Mouse (Mus musculus) adrenal gland, postnatal 36 days (tissue): ENCODE data around the gene Syt7. TPM values are rescaled to one million over a fixed set of nuclear protein-coding genes. Genes with fewer than 3 reads are reported as not detected.
A peak's percentile ranks its signal among the peaks of the same experiment; 100 is the strongest.

ENCODE experiments used
- DNase-seq, 2 experiments: peaks; one replicate each; pipeline ENCODE4 v3.0.0; 2021; ENCODE audit warnings: mixed read lengths in 1 of 2
- total RNA-seq, 2 experiments: library from RNA; stranded (reverse); gene quantifications; 2 replicates each; pipeline ENCODE4 v1.2.3; 2021

Syt7 gene
- total RNA-seq, 2 experiments from 2014 or later, result 17.7 to 29.8 TPM

DNA sequence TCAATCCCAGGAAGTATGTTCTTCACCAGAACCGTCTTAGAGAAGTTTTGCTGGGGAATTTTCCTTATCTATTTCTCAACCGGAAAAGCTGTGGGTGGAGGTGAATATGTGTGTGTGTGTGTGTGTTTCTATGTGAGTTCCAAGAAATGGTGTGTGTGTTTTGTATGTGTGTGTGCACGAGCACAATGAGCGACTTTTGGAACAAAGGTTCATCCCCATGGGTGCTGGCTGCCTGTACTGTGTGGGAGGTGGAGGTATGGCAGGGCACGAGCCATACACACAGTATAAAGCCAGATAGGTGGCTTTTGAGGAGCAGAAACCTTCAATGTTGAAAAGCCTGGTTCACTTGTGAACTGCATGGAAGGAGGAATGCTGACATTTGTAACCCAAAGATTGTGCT lies 1.2 kb upstream of the Syt7 start:
- no peak for DNase-seq

DNA sequence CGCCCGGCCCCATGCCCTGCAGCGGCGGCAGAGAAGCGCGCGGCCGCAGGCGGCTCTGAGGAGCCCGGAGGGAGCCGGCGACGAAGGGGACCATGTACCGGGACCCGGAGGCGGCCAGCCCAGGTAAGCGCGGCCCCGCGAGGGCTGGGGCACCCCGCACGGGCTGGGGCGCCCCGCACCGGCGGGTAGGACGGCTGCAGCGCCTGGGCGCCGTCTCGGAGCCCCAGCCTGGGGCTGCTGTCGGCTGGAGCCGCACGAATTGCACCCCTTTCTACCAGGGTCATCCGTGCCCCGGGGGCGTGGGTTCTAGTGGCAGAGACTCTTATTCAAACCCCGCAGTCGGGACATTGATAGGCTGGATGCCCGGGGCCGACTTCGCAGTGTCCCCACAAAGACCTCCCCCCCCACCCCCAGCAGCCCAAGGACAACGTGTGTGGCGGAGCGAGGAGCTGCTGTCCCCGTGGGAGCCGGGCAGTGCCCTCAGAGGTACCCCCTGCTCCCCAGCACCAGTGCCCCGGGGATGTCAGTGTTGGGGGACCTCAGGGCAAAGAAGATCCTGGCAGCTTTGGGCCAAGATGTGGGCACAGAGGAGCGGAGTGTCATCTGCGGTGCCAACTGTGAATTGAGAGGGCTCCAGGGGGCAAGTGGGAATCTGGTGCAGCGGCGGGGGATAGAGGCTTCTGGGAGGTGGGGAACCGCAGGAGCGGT lies 655 bp downstream of the Syt7 start:
- no peak for DNase-seq

DNA sequence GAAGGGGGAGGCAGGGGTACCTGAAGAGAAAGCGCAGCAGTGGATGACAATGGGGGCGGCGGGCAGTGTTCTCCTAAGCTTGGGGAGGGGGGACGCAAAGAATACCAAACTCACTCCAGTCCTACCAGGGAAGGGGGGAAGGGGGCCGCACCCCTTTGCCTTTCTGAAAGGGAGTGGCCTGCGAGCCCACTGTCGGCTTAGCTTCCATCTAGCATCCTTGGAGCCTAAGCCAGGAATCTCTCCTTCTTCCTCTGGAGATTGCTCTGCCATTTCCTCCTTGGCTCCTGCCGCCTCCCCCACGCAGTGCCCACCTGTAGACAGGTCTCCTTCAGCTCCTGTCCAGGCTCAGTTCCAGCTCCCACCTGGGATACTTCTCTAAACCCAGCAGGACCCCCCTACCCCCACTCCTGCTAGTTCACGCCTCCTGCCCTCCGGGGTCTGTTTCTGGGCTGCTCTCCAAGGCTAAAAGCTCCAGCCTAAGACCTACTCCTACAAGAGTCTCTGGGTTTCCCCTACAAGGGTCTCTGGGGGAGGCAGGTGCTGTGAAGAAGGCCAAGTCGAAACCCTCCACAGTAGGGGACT lies 1.3 kb downstream of the Syt7 start:
- no peak for DNase-seq

DNA sequence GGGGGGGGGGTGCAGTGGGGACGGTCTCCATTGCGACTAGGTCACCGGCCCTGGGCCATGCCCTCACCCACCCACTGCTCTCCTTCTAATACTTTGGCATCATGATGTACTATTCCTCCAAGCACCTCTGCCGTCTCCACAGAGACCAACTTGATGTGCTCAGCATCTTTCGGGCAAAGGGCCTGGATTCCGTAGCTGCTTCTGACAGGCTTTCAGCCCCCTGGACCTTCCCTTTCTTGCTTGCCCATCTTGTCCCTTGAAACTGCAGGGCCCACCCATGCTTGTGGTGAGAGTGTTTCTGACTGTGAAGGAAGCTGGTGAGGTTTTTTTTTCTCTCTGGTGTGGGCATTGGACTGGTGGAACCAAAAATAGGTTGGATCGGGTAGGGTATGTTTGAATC lies 2.1 kb downstream of the Syt7 start:
- no peak for DNase-seq

DNA sequence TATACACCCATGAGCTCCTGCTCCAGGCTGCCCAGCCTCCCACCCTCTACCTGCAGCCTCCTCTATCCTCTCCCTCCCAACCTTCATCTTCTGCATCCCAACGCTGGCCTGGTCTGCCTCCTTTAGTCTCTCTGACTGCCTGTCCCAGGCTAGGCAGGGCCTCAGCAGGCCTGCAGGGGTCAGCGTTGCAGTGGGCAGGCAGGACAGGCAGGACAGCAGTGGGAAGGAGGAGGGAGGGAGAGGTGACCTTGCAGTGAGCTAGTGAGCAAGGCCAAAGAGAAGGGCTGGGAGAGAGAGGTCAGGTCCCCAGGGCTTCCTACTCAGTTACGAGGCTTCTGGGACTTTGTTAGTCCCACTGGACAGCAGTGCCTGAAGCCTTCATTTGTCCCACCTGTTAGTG lies 3.1 kb downstream of the Syt7 start:
- DNase-seq, result peak; percentile 75 to 79

DNA sequence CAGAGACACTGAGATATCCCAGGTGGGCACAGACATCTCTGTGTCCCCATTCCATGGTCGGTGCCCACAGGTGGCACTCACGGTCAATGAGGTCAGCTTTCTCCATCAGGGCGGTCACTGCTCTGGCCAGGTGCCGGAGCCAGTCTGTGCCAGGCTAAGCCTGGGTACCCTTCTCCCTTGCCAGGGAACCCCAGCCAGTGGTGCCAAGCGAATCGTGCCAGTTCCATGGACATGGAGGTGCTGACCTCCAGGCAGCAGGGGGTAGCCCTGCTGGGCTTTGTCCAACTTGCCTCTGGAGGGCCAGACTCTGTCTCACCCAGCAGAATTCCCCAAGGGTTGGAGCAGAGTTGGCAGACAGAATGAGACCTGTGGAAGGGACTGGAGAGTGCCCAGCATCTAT lies 4.6 kb downstream of the Syt7 start:
- no peak for DNase-seq

DNA sequence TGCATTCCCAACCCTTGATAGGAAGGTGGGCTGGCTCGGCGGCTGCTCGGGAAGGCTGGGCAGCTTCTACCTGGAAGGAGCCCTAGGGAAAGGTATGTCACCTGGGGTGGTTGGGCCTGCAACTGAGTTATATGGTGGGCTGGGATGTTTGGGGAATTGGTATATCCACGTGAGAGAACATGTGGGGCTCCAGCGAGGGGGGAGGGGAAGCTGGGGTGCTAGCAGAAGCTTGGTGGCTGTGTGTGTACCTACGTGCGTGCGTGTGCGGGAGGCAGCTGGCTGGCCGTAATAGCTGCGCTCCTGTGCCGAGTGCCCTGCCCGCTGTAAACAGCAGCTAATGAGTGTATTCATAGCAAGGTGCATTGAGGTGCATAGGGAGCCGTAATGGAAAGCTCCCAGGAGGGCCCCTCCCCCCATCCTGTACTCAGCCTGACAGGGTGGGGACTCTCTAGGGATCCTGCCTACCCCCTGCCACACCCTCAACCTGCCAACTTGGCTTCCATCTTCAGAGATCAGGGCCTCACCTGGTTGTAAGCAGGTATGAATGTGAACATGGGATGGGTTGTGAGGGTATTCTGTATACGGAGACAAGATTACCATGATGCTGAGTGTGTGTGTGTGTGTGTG lies 5.1 kb downstream of the Syt7 start:
- no peak for DNase-seq

DNA sequence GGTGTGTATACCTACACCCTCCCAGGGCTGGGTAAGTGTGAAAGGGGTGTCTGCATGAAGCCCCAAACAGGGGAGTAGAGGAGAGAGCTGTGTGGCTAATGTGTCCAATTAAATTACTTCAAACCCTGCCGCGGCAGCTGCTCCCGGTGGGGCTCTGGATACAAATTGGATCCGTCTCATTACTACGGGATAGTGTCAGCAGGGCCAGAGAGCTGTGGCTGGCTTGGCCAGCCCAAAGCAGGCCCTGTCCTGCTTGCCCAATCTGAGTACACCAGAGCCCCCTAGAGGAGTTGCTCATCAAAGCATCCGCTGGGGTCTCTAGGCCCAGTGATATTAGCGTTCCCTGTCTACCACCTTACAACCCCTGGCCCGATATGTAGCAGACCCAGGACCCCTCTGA lies 6.3 kb downstream of the Syt7 start:
- no peak for DNase-seq

DNA sequence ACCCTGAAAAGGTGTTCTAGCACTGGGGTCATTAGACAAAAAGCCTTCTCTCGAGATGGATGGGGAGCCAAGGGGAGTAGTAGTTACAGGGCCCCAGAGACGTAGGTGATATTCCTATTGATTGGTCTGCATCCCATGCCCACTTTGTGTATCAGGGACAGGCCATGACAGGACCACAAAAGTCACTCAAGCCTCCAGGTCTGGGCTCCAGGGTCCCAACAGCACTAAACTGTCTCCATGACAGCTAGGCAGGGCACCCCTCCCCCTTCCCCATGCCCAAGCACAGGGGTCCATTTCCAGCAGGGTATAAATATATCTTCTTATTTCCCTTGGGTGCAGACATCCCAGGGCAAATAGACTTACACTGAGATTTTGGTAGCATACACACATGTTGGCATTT lies 8.1 kb downstream of the Syt7 start:
- no peak for DNase-seq

DNA sequence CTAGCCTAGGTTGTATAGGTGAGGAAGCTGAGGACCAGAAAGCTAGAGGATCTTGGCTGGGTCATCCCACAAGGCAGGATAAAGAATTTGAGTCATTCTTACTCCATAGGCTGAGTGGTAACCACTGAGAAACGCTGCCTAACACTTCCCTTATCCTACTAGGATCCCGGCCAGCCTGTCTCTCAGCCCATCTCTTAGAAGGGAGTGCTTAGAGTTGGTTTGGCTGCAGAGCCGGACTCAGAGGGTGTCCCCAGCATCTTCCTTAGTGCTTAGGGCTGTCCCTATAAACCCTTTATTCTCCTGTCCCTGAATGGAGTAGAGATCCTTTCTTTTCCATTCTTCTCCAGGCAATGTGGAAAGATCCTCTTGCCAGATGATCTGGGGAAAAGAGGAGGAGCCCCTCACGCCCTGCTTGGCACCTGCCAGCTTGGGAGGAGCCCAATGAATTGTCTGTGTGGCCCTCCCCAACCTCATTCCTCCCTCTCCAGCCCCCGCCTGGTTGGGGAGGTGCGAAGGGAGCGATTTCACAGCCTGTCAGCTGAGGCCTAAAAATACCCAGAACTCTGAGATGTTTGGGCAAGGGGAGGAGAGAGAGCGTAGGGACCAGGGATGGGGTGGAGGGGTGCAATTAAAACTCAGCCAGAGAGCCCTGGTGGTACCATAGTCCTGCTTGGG lies 8.7 kb downstream of the Syt7 start:
- DNase-seq, result no peak

DNA sequence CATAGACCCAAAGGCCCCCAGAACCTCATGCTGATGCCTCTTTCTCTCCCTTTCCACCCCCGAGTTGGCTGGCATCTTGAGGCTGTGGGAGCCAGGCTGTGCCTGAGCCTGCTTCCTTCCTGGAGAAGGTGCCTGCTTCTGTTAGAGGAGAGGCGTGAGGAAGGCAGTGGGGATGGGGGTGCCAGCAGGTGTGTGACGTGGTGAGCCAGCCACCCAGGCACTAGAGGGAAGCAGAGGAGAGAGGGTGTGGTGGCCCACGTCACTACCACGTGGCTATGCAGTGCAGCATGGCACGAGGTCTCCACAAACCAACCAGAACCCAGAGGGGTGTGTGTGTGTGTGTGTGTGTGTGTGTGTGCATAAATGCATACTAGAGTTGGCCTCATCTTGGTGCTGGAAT lies 9.4 kb downstream of the Syt7 start:
- no peak for DNase-seq

DNA sequence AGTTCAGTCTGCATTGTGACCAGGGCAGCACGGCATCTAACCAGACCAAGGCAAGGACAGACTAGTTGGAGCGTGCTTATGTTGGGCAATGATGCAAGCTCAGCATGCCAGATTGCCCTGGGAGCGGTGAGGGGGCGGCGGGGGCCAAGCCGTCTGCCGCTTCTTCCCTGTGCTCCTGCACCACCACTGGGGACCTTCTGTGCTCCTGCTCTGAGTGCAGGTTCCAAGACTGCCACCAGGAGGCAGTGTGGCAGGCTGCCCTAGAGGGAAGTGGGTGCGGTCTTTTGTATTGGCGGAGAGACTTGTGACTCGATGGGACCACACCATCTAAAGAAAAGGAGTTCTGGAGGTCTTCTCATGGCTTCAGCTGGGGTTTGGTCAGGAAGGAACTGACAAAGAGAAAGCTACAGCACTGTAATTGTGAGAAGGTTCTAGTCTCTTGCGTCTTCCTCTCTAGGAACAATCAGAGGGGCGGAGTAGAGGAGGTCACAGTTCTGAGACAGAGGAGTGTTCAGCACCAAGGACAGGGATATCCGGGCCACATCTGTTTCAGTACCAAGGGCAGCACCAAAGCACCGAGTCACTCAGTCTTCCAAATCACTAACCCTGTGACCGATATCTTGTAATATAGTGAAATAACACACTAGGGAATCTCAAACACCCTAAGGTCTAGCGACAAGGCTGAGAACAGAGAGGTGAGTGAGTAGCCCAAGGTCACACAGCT lies 14.0 kb downstream of the Syt7 start:
- peak; percentile 74 to 76 for DNase-seq

DNA sequence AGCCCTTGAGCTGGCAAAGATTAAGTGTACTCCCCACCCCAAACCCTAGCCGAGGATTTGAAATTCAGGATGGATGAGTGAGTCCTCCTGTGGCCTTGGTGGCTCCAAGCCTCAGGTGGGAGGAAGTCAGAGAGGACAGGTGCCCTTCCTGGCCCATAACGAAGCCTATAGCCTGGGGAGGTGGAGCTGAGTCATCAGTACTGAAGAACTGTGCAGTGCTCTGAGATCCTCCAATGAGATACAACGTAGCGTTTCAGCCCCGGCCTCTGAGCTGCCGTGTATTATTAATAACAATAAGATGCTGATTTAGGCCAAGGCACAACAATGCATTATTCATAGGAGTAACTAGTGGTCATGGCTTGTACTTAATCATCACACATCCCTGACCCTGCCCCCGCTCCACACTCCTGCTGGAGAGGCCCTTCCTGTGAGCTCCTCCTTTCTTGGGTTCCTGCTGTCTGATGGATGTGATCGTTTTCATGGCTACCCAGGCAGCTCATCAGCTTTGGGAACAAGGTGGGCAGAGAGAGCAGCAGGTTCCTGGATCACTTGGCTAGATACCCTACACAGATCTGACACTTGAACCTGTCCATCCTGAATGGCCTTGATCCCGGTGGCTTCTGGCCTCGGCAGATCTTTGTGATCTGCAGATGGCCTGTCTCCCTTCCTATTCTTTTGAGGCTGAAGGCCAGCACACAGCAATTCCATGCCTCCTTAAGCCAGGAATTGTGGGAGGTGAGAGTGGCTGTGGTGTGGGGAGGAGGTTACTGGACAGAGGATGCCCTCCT lies 14.9 kb downstream of the Syt7 start:
- DNase-seq, result no peak

DNA sequence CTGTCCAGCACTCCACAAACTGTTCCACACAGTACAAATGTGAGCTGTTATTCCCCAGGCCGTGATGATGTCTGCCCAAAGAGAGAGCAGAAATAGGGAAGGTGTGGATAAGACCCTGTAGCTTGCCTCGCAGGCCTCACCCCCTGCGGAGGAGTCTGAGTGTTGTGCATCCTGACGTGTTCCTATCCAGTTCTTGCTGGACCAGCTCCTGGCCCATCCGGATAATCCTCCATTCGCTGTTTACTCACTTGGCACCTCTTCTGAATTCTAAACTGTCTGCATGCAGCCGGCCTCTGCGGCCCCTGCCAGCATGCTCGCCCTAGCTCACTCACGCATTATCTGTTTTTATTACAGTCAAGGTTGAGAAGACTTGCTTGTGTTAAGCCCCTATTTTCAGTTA lies 15.5 kb downstream of the Syt7 start:
- no peak for DNase-seq

DNA sequence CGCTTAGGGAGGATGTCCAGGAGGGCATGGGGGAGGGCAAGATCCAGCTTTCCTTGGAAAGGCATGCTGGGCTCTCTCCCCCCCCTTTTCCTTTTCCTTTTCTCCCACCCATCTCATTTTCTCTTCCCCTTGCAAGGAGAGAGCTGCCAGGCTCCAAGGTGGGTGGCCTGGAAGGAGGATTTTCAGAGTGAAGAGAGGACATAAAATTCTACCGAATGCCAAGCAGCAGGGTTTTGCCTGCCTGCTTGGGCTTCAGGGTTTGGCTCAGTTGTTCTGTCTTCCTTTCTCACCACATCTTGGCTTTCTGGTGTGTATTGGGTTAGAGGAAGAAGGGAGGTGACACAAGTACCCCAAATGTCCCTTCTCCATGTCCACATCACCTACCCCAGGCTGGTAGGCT lies 16.0 kb downstream of the Syt7 start:
- no peak for DNase-seq

DNA sequence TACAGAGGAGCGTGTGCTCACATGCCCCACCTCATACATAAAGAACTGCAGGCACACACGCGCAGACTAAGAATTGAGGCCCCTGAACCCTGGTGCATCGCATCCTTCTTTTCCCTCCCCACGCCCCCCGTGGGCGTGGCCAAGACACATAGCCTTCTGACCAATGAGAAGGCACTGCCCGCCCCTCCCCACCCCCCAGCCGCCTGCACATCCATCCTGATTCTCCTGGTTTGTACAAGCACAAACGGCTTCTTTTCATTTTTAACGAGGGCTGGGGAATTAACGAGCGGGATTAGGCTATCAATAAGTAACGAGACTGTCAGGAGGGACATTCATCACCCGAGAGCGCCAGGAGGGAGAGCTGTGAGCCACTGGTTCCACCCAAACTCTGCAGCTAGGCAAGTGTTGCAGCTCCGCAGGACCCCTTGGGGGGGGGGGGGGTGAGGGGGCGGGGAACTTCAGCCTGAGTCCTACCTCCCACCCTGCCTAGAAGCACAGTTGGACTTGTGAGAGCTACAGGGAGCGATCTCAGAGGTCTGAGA lies 24.9 kb downstream of the Syt7 start:
- DNase-seq, result no peak

DNA sequence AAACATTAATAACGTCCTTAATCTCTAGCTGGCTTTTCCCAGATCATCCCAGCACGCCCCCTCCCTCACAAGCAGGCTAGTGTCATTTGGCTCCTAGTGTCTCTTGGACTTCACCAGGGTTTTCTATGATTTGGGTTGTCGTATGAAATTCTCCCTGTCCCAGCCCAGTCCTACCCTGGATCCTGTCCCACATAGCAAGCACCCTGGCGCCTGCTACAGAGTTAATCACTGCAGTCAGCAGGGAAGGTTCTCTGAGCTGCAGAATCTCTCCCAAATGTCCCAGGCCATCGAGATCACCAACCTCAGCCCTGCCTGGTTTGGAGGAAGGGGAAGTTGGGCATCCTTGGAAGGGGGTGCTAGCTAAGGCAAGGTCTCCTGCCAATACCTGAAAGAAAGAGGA lies 26.6 kb downstream of the Syt7 start:
- no peak for DNase-seq

DNA sequence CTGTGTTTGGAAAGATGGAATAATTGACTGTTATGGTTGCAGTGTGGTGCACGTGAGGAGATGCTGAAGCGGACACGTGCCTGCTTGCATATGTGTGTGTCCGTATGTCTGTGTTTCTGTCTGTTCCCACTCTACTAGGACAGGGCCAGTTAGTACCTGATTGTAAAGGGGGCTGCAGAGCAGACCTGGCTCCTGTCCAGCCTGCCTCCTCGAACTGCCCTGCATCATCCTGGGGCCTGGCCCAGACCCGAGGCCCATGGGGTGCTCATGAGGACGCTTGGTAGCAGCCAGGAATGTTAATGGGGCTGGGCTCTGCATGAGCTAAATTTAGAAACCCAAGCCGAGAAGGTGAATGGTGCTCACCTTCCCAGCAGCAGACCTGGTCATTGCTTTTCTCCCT lies 28.0 kb downstream of the Syt7 start:
- no peak for DNase-seq

DNA sequence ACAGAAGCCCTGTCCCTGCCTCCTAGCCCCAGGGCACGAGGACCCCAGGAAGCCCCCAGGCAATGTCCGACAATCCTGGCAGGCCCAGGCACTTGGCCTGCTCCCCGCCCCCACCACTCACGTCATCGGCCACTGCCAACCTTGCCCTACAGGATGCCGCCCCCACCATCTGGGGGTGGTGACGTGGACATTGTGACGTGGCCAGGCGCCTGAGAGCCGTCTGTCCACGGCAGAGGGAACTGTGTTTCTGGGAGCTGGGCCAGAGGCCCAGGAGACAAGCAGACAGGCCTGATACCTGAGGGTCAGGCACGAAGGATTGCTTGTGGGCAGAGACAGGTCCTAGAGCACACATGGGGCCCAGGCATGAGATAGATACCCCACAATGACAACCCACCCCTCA lies 28.5 kb downstream of the Syt7 start:
- DNase-seq, result peak; percentile 52 to 66

DNA sequence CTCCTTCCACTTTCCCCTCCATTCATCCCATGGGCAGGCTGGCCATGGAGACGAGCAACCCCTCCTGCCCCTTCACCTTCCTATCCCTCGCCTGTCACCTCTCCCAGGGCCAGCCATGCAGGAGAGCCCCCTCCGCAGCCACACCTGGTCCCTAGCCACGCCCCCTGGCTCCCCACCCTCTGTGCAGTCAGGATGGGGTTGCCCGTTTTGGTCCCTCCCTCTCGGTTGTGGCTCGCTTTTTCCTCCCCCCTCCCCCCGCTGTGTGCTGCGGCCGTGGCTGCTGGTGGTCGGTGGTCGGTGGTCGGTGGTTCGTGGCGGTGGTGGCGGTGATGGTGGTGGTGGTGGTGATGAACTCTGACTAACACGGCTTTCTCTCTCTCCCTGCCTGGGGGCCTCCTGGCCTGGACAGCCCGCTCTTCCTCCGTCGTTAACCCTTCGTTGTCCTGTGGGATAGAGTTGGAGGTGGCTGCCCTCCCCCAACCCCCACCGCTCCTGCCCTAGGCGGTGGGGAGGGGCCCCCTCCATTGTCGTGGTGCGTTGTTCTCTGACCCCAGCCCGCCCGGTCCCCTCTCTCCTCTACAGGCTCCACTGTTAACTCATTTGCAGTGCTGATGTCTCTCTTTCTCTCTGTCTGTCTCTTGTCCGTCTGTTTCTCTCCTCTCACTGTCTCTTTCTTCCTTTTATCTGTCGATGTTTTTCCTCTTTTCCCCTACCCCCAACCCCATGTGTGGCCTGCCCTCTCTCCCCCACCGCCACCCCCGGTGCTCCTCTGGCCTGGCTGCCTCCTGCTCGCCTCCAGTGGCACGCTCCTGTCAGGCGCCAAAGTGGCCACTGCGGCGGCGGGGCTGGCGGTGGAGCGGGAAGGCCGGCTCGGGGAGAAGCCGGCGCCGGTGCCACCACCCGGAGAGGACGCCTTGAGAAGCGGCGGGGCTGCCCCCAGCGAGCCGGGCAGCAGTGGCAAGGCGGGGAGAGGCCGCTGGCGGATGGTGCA lies 33.4 kb downstream of the Syt7 start:
- DNase-seq, result no peak
